Mouse (Mus musculus) T-helper 17 cell (primary cell): ENCODE data around the gene Focad.

ENCODE experiments used
- in situ Hi-C, 2 experiments: fragments of 300-600 bp; cut with MboI, MseI; formaldehyde crosslinking; loops; 1 replicate in 1 of 2; 2 replicates in 1 of 2; pipeline ENCODE4 v1.15.1; 2025; ENCODE audit warnings: high pct_unique_total_duplicates in 2 of 2

Gene Focad

DNA sequence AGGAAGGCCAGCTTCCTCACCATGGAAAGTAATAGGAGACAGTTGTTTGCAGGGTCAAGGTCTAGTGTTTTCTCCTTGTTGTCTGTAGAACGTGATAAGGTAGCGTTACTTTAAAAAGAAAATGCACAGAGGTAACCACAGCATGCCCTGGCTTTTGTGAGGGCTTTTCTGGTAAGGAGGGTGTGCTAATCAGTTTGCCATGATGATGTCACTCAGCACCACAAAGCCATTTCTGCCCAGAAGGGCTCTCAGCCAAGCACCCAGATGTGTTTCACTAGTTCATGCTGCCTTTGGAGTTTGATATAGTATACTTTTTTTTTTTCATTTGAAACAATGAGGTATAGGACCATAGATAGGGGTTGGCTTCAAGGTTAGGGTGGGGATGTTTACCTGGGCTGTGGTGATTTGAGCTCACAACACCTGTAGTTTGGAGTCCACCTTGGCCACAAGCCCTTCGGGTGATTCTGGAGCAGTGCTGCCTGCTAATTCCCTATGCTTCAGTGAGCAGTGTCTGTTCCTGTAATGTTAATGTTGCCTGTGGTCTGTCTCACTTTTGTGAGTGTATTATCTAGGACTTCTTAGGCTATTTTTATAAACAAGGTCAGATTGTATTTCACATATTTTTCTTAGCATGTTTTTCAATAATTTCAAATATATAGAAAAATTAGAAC is 61.2 kb downstream of the Focad start:
- in situ Hi-C loops = no loop called here

DNA sequence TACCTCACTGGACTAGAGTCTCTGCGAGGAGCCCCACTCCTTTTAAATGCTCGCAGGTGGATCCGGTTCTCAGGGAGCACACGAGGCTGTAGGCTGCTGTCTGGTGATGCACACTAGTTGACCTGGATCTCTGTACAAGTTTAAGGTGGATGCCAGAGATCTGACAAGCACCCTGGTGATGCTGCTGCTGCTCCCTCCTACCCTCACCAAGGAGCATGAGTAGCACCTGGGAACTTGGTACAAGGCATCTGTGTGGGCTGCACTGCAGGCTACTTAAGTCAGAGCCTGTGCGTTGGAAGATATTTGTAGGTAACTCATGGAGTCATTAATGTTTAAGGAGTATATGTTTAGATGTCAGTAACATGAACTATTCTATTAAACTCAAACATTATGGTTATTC is 62.5 kb downstream of the Focad start:
- in situ Hi-C loops = no loop called here

DNA sequence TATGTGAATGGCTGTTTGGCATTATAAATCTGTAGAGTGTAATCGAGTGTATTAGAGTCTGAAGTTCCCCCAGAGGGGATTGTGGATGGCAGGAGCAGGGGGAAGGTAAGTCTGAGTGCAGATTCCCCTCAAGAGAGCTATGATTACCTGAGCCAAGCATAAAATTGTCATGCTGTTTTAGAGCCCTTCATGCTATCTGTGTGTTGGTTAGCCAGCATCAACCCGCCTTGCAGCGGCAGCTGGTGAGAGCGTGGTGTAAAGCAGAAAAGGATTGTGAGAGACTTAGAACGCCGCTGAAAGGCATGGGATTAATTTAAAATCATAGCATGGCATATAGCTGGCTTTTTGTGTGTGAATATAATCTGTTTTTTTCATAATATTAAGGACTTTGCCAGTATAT is 63.2 kb downstream of the Focad start:
- in situ Hi-C loops = no loop called here

DNA sequence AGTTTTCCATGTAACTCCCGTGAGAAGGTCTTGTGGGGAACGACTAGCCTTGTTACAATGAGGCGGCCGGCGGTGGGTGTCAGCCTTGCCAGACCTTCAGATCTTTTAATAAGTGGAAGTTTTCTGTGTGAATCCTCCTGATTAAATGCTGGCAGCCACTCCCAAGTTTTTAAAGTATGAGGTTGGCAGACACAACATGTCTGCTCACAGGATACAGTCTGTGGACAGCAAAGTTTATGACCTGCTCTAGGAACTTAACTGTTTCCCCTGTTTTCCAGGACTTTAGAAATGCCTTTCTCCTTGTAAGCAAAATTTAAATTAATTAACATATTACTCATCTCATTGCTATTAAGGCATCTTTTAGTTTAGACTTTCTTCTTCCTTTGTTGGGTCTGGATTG is 64.8 kb downstream of the Focad start:
- in situ Hi-C loops = no loop called here

DNA sequence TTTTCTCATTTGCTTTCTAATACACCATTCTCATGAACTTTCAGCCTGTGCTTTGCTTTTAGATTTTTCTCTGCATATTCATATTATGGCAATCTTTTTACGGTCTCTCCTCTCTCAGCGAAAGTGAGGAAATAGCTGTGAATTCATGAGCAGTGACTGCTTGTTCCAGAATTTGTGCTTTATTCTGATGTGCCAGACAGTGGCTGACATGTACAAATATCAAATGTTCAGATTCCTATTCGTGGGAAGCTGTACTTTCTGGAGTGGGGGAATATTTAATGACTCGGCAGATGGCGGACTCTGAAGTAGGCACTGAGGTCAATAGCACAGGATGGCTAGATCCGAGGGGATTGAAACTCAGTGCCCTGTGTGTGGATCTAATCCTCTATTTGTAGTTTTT is 65.3 kb downstream of the Focad start:
- in situ Hi-C loops = no loop called here

DNA sequence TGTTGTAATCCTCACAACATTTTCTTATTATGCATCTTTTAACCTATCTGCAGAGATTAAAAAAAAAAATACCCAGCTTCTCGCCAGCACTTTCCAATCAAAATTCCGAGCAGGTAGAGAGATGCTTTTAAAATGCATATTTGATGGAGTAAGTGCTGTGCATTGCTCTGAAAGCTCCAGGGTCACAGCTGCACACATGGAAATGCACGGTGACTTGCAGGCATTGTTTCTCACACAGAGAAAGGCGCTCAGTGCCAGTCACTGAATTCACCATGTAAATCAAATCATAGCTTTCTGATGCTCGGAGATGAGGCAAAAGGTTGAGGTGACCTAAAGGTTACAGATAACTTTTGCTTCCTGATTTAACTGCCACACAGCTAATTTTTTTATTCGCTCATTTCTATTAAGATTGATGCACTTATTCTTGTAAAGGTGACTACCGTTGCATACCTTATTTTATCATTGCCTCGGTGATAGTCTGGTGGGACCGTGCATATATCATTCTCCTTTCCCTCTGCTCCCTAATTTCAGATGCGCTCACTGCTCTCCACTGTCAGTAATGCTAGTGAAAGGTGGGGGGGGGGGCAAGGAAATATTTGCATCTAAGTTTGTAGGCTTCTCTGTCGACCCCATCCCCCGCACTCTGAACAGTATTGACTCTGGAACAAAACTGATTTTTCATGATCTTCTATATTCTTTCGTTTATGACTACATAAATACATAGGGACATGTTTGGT is 69.2 kb downstream of the Focad start:
- in situ Hi-C loops = no loop called here

DNA sequence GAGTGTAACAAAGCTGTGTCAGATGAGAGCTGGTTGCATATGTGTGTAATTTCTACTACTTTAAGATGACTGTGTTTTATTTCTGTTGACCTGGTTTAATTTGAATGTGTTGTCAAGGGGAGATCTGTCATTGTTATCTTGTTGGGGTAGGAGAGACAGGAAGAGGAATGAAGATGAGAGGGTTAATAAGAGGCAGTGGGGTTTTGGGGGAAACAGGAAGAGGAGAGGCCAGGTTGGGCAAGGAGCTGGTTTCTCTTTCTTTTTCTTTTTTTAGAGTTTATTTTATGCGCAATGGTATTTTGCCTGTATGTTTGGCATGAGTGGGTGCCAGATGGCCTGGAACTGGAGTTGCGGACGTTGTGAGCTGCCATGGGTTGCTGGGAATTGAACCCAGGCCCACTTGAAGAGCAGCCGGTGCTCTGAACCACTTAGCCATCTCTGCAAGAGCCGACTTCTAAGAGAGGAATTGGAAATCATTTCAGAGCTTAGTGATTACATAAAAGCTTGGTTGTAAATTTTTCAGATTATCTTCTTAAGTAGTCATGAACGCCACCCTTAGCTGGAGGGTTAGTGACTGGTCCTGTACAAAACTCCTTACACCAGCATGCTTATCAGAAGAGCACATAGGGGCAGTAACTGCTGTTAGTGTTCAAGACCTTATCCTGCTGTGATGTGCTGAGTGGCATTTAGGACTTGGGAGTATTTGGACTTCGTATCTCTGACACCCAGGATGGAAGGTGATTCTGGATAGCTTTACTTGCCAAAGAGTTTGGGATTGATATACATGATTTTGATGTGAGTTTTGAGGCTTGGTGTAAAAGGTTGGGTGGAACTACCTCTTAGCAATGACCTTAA is 72.8 kb downstream of the Focad start:
- in situ Hi-C loops = no loop called here

DNA sequence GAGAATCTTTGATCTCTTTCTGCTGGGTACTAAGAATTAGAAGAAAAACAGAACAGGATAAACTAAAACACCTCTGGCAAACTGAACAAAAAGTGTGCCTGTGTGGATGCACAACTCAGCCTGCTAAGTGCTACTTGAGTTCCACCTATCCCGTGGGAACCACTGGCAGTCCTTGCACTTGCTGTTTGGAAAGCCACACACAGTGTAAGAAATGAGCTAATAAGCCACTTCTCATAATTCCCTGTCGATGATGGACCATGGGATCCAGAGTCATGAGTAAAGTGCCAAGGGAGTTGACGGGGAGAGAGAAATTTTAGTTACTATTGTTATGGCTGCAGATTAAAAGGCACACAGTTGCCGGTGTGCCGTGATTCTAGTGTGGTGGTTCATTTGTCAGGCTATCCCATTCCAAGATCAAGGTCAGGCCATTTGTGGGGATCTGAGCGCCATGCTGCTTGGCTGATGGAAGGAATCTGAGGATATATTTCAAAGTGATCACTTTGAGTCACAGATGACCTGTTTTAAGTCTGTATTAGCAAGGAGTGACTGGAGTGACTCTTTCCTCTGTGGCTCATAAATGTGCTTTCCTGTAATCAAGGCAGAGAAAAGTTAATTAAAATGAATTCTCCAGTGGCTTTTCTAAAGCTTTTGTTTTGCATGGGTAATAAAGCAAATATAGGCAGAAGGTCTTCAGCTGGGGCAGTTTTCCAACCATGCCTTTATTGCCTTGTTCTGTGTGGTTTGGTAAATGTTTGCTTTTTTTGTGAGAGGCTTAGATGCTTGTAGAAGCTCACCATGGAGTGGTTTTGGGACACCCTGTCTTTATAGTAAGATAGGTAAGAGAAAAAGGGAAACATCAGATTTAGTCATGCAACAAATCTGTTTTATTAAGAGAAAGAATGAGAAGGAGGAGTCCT is 80.9 kb downstream of the Focad start:
- in situ Hi-C loops = loop anchor here in 1 of 2 experiments (10.0 kb wide), 1 partner anchor 131 kb away; no protein-coding TSS in a partner anchor

DNA sequence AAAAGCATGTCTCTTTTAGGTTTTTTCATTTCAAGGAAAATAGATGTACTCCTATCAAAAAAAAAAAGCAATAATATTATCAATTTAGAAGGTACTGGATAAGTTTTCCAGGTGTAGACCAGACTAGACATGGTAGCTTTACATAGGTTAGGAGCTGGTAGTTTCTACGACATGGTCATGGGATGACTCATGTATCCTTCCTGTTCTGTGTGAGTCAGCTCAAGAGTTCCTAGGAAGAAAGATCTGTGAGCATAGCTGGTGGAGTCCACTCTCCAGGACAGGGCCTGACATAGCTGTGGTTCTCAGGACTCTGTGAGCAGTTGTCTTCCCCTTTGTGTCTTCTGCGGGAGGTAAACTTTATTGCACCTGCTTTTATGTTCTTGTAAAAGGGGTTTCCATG is 84.9 kb downstream of the Focad start:
- in situ Hi-C loops = loop anchor here in 1 of 2 experiments (10.0 kb wide), 1 partner anchor 134 kb away; no protein-coding TSS in a partner anchor

DNA sequence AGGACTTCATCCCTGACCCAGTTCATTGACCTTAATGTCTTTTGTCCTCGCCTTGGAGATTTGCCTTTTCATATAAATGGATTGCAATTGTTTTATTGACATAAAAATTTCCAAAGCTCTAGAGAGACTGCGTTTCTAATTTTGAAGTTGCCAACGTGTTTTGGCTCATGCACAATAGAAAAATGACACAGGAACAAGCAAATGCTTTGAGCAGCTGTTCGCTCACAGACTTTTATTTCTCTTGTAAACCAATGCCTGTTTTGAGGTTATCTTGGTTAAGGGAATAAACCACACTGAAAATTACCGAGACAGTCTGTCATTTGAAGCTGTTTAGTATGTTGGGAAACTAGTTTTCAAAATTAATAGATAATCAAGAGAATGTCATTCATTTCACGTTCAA is 89.9 kb downstream of the Focad start:
- in situ Hi-C loops = no loop called here

DNA sequence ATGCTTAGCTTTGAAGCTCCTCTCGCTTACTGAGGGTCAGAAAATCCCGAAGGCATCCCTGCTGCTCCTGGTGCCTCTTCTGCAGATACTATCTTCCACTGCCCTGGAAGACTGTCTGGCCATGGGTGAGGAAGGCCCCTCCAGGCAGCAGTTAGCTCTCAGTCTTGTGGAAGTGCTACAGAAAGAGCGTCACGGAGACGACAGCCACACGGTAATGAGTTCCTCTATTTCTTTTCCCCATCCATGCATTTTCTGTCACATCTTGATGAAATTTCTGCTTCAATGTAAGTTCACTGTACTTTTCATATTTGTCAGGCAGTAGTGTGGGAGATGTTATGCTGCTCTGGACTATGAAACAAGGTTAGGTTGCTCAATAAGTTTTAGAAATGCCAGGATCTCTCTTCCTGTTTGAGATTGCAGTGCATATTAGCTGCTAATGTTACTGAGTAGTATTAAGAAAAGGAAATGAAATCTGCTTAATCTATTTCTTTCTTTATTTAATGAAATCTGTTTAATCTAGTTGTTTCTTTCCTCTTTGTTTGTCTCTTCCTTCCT is 91.5 kb downstream of the Focad start:
- in situ Hi-C loops = no loop called here

DNA sequence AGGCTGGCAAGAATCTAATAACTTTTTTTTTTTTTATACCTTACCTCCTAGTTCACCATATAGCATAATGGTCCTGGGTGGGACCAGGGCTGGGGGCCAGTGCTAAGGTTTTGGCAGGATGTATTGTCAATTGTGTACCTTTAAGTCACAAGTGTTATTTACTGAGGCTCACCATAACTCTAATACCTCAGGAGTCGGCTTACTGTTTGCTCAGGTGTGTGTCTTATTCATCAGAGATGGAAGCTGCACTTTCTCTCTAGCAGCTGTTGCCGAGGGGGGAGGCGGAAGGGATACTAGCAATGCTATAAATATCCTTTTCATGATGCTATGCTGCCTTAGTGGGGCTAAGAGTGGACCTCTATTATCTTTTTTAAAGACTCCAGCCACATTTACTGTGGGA is 93.2 kb downstream of the Focad start:
- in situ Hi-C loops = no loop called here

DNA sequence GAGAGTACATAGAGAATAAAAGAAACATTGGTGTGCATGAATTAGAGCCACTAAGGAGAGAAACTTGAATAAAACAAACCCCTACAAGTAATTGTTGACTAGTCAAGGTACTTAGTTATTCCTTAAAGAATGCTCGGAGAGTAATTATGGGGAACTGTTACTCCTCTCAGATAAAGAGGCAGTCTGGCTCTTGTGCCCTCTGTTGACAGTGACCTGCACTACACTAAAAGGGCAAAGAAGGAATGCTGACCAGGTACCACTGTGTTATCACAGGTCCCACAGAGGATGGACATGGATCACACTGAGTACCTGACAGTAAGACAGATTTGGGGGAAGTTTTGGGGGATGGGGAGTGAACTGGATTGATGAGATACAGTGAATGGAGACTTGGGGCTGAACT is 95.1 kb downstream of the Focad start:
- in situ Hi-C loops = no loop called here

DNA sequence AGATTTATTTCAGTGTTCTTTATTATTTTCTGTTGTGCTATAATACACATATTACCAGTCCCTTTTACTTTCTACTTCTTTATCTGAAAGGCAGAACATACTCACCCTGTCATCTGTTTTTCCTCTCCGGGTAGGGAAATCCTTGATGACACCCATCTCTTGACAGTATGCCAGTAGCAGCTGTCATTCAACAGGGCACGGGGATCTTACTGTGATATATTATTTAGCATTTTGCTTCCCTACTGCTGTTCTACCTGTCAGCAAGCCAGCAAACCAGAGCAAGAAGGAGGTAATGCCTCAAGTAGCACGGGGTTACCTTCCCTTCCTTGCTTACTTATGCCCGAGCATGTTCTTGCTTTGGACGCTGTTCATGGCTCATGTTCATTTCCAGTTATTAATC is 99.8 kb downstream of the Focad start:
- in situ Hi-C loops = no loop called here

DNA sequence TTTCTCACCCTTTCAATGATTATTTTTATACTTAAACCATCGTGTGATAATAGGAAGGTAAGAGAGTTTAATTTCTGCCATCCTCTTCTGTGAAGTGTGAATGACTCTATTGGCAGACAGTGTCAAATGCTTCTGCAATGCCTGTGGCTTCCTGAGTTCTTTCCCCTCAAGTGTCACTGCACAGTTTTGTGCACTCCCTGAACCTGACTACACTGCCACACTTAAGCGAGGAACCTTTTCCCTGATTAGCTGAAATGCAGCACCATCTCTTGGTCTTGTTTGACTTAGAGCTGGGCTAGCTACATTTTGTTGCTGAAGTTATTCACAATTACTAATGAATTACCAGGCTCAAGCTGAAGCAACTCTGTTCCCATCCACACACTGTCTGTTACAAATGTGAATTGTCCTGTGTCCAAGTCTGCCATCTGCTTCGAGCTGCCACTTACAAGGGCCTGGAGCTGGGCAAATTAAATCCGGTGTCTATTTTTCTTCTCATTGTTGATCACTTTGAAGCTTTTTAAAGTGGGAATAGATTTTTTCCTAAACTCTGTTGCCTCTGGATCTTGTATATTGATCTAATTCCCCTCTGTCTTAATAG is 101.6 kb downstream of the Focad start:
- in situ Hi-C loops = no loop called here

DNA sequence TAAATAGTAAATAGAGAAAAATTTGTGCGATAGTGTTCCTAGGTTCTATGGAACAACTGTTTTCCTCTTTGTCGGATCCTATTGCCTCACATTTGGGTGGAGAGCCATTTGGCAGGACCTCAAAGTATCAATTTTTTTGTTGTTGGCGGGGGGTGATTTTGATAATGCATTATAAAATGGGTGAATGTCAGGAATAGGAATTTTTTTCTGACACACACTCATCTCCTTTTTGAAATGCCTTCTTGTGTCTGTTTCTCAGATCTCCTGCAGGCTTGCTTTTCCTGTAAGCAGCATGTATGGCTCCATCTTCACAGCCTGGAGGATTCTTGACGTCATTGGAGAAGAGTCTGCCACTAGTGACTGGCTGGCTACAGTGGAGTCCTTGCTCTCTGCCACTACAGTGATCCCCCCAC is 102.1 kb downstream of the Focad start:
- in situ Hi-C loops = no loop called here

DNA sequence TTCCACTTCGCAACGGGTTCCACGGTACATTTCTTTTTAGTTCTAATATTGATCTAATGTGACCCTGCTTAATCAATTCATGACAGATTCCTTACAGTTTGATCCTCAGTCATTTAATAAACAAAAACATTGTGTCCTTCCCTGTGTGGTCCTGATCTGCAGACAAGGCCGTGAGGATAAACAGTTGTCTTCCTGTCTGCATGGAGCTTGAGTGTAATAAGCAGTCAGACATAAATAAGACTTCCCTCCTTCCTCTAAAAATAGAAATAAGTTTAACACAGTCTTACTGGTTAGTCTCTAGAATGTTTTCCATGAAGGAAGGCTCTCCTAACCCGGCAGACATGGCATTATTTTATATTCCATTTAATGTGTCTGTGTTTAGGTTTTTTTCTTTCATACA is 102.8 kb downstream of the Focad start:
- in situ Hi-C loops = no loop called here

DNA sequence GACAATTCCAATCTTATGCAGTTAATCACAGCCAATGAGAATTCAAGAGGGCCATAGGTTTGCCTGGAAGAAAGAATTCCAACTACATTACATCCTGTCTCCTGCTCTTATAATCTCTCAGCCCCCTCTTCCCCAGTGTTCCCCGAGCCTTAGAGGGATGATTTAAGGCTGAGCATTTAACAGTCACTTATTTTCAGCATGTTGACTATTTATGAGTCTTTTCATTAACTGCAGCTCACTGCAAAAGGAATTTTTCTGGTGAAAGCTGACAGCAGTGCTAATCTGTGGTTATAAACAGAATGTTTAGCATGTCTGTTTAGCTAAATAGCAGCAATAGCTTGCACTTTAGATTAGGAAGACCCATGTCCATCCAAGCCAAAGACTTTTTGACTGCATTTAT is 104.8 kb downstream of the Focad start:
- in situ Hi-C loops = no loop called here

DNA sequence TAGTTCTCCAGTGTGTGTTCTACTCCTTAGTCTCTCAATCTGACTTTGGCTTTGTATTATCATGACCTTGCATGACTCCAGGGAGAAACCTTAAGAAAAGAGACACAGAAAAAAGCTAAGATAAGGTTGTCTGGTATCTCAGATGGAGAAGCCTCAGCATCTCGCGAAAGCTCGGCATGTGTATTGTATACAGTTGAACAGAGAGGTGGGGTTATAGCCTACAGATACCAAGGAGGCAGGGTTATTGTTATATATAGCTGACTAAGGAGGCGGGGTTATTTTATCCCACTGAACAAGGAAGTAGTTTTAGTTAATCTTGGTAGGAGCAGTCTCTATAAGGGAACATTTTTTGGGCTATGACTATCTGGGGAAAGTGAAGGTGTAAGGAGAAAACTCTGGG is 106.6 kb downstream of the Focad start:
- in situ Hi-C loops = no loop called here

DNA sequence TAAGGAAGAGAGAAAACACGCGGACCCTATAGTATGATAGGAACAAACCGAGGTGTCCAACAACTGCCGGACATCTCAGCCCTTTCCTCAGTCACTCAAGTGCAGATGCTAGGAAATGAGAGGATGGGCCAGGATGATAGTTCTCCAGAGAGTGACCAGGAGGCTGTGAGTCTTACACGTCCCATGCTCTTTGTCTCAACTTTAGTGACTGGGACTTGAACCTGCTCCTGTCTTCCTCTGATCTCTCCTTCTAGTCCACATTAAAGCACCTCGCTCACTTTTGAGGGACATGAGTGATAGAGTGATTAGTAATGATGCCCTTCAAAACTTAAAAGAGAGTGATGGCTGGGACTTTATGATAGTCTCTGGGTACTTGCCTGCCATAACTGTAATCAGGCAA is 114.2 kb downstream of the Focad start:
- in situ Hi-C loops = no loop called here
